Mouse (Mus musculus): ENCODE results near the gene Amph. TPM values are rescaled to one million over a fixed set of nuclear protein-coding genes. Genes with fewer than 3 reads are reported as not detected.

Gene Amph
- total and polyA plus RNA-seq, 3 experiments, result not detected

DNA sequence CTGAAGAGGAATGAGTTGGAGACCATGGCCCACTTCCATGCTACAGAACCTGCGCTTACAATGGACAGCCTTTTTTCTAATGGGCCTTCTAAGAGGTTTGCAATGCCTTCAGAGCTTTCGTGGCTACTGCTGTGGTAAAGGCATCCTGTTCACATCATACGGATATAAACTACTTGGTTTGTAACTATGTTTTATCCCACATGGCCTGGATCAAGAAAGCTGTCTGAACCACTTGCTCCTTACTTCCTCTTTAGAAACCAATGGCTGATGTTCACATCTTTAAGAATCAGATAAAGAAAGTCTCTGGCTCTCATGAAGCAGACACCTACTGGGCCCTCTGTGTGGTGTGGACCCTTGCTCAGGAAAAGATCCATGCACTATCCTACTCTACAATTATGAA lies 204.1 kb downstream of the Amph start:
- TF ChIP-seq MAX (IDR thresholded peaks at IDR 0.05; ENCODE audit: low read length) (no peak), USF1 (IDR thresholded peaks at IDR 0.05; ENCODE audit: low read depth, low read length) (no peak), ELF1 (IDR thresholded peaks at IDR 0.05; ENCODE audit: low read depth, low read length) (no peak), POLR2A (IDR thresholded peaks at IDR 0.05; ENCODE audit: low read depth, low read length) (no peak), TCF12 (IDR thresholded peaks at IDR 0.05; ENCODE audit: low read depth, low read length) (no peak), ZKSCAN1 (IDR thresholded peaks at IDR 0.05; ENCODE audit: borderline replicate concordance, low read depth, low read length) (no peak), E2F4 (IDR thresholded peaks at IDR 0.05; ENCODE audit: insufficient replicate concordance, low read depth, low read length) (no peak), PAX5 (IDR thresholded peaks at IDR 0.05; ENCODE audit: low read length) (no peak), CHD2 (IDR thresholded peaks at IDR 0.05; ENCODE audit: low read length) (no peak), CHD1 (IDR thresholded peaks at IDR 0.05; ENCODE audit: low read depth, low read length) (no peak)
- Histone ChIP-seq H3K9me3 (replicated peaks; ENCODE audit: low read length) (no peaks in the 10 kb centered on the region), H3K4me1 (ENCODE audit: control insufficient read depth in 1 of 2, insufficient read depth in 2 of 2) (peaks cover 0 to 16% of the 10 kb centered on the region in 2 experiments; a peak in 2 of 4 replicates), H3K79me2 (replicated peaks; ENCODE audit: control insufficient read depth, extremely low read depth, insufficient read depth, poor library complexity, severe bottlenecking) (no peaks in the 10 kb centered on the region), H3K4me2 (ENCODE audit: insufficient read depth, low read depth, poor library complexity, severe bottlenecking) (no peak overlapping the region), H3K27me3 (replicated peaks) (no peaks in the 10 kb centered on the region), H3K27ac (ENCODE audit: insufficient read depth, low read depth) (no peak overlapping the region), H3K36me3 (replicated peaks in 1 of 2; ENCODE audit: control insufficient read depth in 1 of 2, insufficient read depth in 1 of 2, low read length in 1 of 2) (no peaks in the 10 kb centered on the region), H3K4me3 (replicated peaks in 1 of 3; ENCODE audit: low read depth in 2 of 3, low read length in 2 of 3, poor library complexity in 1 of 3) (no peak overlapping the region), H3K9ac (ENCODE audit: insufficient read depth, low read depth) (no peak overlapping the region)
- no peak for DNase-seq (ENCODE audit: extremely low read depth)
- in situ Hi-C loops (cut with MboI; ENCODE audit: low pct_ligation_motif_present, low pct_unique_long_range_greater_than_20kb, low sequenced_read_pairs) (loop anchor here (25.0 kb wide), 1 partner anchor 485 kb away; no protein-coding TSS in a partner anchor), dilution Hi-C loops (cut with MboI; ENCODE audit: extremely low pct_ligation_motif_present, extremely low pct_unique_long_range_greater_than_20kb, low sequenced_read_pairs) (no loop called here)

GRCm38 (mm10) chr13:19158484-19158883 lies 210.5 kb downstream of the Amph start:
- Histone ChIP-seq H3K4me2 (ENCODE audit: insufficient read depth, low read depth, poor library complexity, severe bottlenecking) (no peak overlapping the region), H3K4me3 (replicated peaks in 1 of 3; ENCODE audit: low read depth in 2 of 3, low read length in 2 of 3, poor library complexity in 1 of 3) (no peak overlapping the region), H3K9me3 (replicated peaks; ENCODE audit: low read length) (peaks cover 4% of the 10 kb centered on the region), H3K27me3 (replicated peaks) (no peaks in the 10 kb centered on the region), H3K4me1 (ENCODE audit: control insufficient read depth in 1 of 2, insufficient read depth in 2 of 2) (no peaks in the 10 kb centered on the region), H3K36me3 (replicated peaks in 1 of 2; ENCODE audit: control insufficient read depth in 1 of 2, insufficient read depth in 1 of 2, low read length in 1 of 2) (no peaks in the 10 kb centered on the region), H3K9ac (ENCODE audit: insufficient read depth, low read depth) (no peak overlapping the region), H3K27ac (ENCODE audit: insufficient read depth, low read depth) (no peak overlapping the region), H3K79me2 (replicated peaks; ENCODE audit: control insufficient read depth, extremely low read depth, insufficient read depth, poor library complexity, severe bottlenecking) (no peaks in the 10 kb centered on the region)
- in situ Hi-C loops (cut with MboI; ENCODE audit: low pct_ligation_motif_present, low pct_unique_long_range_greater_than_20kb, low sequenced_read_pairs) (loop anchor here (25.0 kb wide), 1 partner anchor 479 kb away; no protein-coding TSS in a partner anchor), dilution Hi-C loops (cut with MboI; ENCODE audit: extremely low pct_ligation_motif_present, extremely low pct_unique_long_range_greater_than_20kb, low sequenced_read_pairs) (no loop called here)
- TF ChIP-seq POLR2A (IDR thresholded peaks at IDR 0.05; ENCODE audit: low read depth, low read length) (no peak), SMC3 (IDR thresholded peaks at IDR 0.05; ENCODE audit: low read depth, low read length) (peak; percentile 13), POLR2AphosphoS2 (IDR thresholded peaks at IDR 0.05; ENCODE audit: low read depth, low read length) (no peak), RAD21 (IDR thresholded peaks at IDR 0.05; ENCODE audit: low read depth, low read length) (peak; percentile 35), CTCF (conservative IDR thresholded peaks at IDR 0.05 in 1 of 2, IDR thresholded peaks at IDR 0.05 in 1 of 2; ENCODE audit: low read depth in 2 of 2, low read length in 2 of 2) (peak; percentile 30 to 56; a peak in 3 of 4 replicates)
- no peak for DNase-seq (ENCODE audit: extremely low read depth)

- no peaks in the 10 kb centered on the region for H3K36me3 ChIP-seq (replicated peaks in 1 of 2; ENCODE audit: control insufficient read depth in 1 of 2, insufficient read depth in 1 of 2, low read length in 1 of 2)
- dilution Hi-C loops (cut with MboI; ENCODE audit: extremely low pct_ligation_motif_present, extremely low pct_unique_long_range_greater_than_20kb, low sequenced_read_pairs), result no loop called here
- H3K79me2 ChIP-seq (replicated peaks; ENCODE audit: control insufficient read depth, extremely low read depth, insufficient read depth, poor library complexity, severe bottlenecking), result no peaks in the 10 kb centered on the region
- H3K27ac ChIP-seq (ENCODE audit: insufficient read depth, low read depth), result no peak overlapping the region
- in situ Hi-C loops (cut with MboI; ENCODE audit: low pct_ligation_motif_present, low pct_unique_long_range_greater_than_20kb, low sequenced_read_pairs), result loop anchor here (25.0 kb wide), 1 partner anchor 477 kb away; no protein-coding TSS in a partner anchor
- TF ChIP-seq MEF2A (IDR thresholded peaks at IDR 0.05; ENCODE audit: borderline replicate concordance, low read depth, low read length) (no peak), JUND (conservative IDR thresholded peaks at IDR 0.05; ENCODE audit: low read depth, low read length) (no peak), E2F4 (IDR thresholded peaks at IDR 0.05; ENCODE audit: insufficient replicate concordance, low read depth, low read length) (no peak), MXI1 (IDR thresholded peaks at IDR 0.05; ENCODE audit: low read depth, low read length) (no peak), RCOR1 (conservative IDR thresholded peaks at IDR 0.05; ENCODE audit: low read depth, low read length) (no peak), MYC (IDR thresholded peaks at IDR 0.05; ENCODE audit: low read depth, low read length) (no peak), SMC3 (IDR thresholded peaks at IDR 0.05; ENCODE audit: low read depth, low read length) (no peak), USF1 (IDR thresholded peaks at IDR 0.05; ENCODE audit: low read depth, low read length) (no peak)
- no peaks in the 10 kb centered on the region for H3K4me1 ChIP-seq (ENCODE audit: control insufficient read depth in 1 of 2, insufficient read depth in 2 of 2)
- no peak overlapping the region for H3K9ac ChIP-seq (ENCODE audit: insufficient read depth, low read depth)
- DNase-seq (ENCODE audit: extremely low read depth), result no peak
- H3K4me3 ChIP-seq (replicated peaks in 1 of 3; ENCODE audit: low read depth in 2 of 3, low read length in 2 of 3, poor library complexity in 1 of 3), result no peak overlapping the region
- no peak overlapping the region for H3K4me2 ChIP-seq (ENCODE audit: insufficient read depth, low read depth, poor library complexity, severe bottlenecking)
- H3K27me3 ChIP-seq (replicated peaks), result no peaks in the 10 kb centered on the region
- H3K9me3 ChIP-seq (replicated peaks; ENCODE audit: low read length), result peaks cover 4% of the 10 kb centered on the region
These were observed 212.6 kb downstream of the Amph start for GRCm38 (mm10) chr13:19160616-19161015.
